Mouse (Mus musculus) stomach, postnatal 0 days (tissue): ENCODE measurements around the gene 9130023H24Rik. TPM values are rescaled to one million over a fixed set of nuclear protein-coding genes. Genes with fewer than 3 reads are reported as not detected.

ENCODE experiments used
- ATAC-seq: fragments of 200-750 bp; cut with Nextera tagmentation; 2 replicates; pipeline ENCODE4 v1.8.0; 2017; ENCODE audit not compliant: low FRiP score, low TSS enrichment
- DNase-seq: peaks from one replicate; pipeline ENCODE4 v3.0.0-alpha.2; 2016; ENCODE audit warnings: low spot score
- H3K27ac ChIP-seq: fragments of 300-500 bp; sonication (generic); replicated peaks from 2 replicates; pipeline ENCODE4 v1.5.1; 2014; ENCODE audit warnings: mild to moderate bottlenecking, control low read depth
- H3K27me3 ChIP-seq: fragments of 300-500 bp; sonication (generic); 2 replicates; pipeline ENCODE4 v1.6.1; 2014; ENCODE audit warnings: low read length; ENCODE audit not compliant: control insufficient read depth, insufficient read depth
- H3K36me3 ChIP-seq: fragments of 300-500 bp; sonication (generic); 2 replicates; pipeline ENCODE4 v1.6.1; 2014; ENCODE audit warnings: low read length, mixed read lengths; ENCODE audit not compliant: control insufficient read depth, insufficient read depth
- H3K4me1 ChIP-seq: fragments of 300-500 bp; sonication (generic); replicated peaks from 2 replicates; pipeline ENCODE4 v1.6.1; 2014; ENCODE audit warnings: antibody characterized with exemption; ENCODE audit not compliant: control insufficient read depth, insufficient read depth
- H3K4me2 ChIP-seq: fragments of 300-500 bp; sonication (generic); replicated peaks from 2 replicates; pipeline ENCODE4 v1.6.1; 2014; ENCODE audit warnings: low read depth, mild to moderate bottlenecking, control low read depth, moderate library complexity
- H3K4me3 ChIP-seq: fragments of 300-500 bp; sonication (generic); 2 replicates; pipeline ENCODE4 v1.5.1; 2014; ENCODE audit warnings: low read depth, low read length, control low read depth
- H3K9ac ChIP-seq: fragments of 300-500 bp; sonication (generic); 2 replicates; pipeline ENCODE4 v1.6.1; 2014; ENCODE audit warnings: mild to moderate bottlenecking, low read length, control low read depth, mixed read lengths
- H3K9me3 ChIP-seq: fragments of 300-500 bp; sonication (generic); 2 replicates; pipeline ENCODE4 v1.6.1; 2016; ENCODE audit warnings: low read length; ENCODE audit not compliant: control insufficient read depth
- CTCF ChIP-seq: IDR thresholded peaks from 2 replicates; pipeline ENCODE4 v1.5.1; 2016; ENCODE audit warnings: antibody characterized with exemption, low read depth, mild to moderate bottlenecking, moderate library complexity
- EP300 ChIP-seq: optimal IDR thresholded peaks from 2 replicates; pipeline ENCODE3; 2016; ENCODE audit warnings: antibody characterized with exemption
- WGBS: fragments of 180-500 bp; shearing (Covaris S2); extraction: QIAGEN DNeasy Blood & Tissue Kit; methylation state at CpG from one replicate; pipeline ENCODE4 v1.1.7; 2014; 5-methylcytosine and 5-hydroxymethylcytosine counted together
- polyA plus RNA-seq: library from polyadenylated mRNA; unstranded; fragments of >200 nt; fragmentation: Nextera tagmentation; extraction: Ambion mirVana; gene quantifications from 2 replicates; pipeline ENCODE4 v1.2.1, GENCODE M21; 2015

9130023H24Rik gene
- polyA plus RNA-seq, 1 experiment from 2014 or later = 4.6 TPM

DNA sequence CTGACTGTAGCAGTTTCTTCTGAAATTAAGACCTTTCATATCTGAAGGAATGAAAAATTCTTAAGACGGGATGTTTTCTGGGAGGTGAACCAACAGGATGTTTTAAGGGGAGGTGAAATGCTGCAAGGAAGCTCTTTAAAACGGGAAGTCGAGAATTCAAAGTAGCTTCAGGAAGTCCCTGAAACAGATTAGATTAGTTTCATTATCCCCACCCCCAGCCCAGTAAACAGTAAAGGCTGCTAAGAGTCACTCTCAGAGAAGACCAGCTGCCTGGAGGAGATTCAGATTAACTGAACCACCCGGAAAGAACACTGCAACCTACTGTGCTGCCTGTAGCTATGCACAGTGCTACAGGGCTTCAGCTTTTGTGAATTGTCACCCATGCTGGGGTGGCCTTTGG, 17.9 kb downstream of the 9130023H24Rik start:
- no peaks in the 10 kb centered on the region for H3K36me3 ChIP-seq
- WGBS = 69% methylated on average over 4 of the region's 4 CpGs

DNA sequence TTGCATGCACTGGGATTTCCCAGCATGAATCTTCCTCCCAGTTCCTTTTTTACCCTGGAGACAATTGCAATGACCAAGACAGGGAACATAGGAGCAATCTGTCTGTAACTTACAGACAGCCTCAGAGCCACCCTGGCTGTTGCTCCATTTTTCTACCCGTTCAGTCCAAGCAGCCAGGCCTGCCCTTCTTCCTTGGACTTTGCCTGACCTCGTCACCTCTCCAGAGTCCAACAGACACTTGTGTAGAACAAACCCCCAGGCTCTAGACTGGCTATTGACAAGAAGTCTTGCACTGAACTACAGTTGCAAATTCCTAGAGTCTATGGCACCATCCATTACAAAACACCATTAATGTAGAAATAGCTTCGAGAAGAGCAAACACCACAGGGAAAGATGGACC, 28.0 kb downstream of the 9130023H24Rik start:
- Histone ChIP-seq H3K27me3 (no peaks in the 10 kb centered on the region), H3K9me3 (no peaks in the 10 kb centered on the region), H3K4me3 (no peak overlapping the region), H3K4me2 (no peak overlapping the region), H3K4me1 (no peaks in the 10 kb centered on the region), H3K36me3 (no peaks in the 10 kb centered on the region), H3K27ac (no peak overlapping the region), H3K9ac (no peak overlapping the region)
- 34% methylated on average over 3 of the region's 3 CpGs for WGBS
- TF ChIP-seq EP300 (no peak), CTCF (no peak)
- DNase-seq (no peak), ATAC-seq (no peak)

More for the DNA sequence above, 17.9 kb downstream of the 9130023H24Rik start:
- H3K4me2 ChIP-seq = no peak overlapping the region
- no peak overlapping the region for H3K27ac ChIP-seq
- H3K9ac ChIP-seq = no peak overlapping the region
- no peaks in the 10 kb centered on the region for H3K9me3 ChIP-seq
- ATAC-seq (no peak), DNase-seq (no peak)
- no peaks in the 10 kb centered on the region for H3K27me3 ChIP-seq
- no peaks in the 10 kb centered on the region for H3K4me1 ChIP-seq
- TF ChIP-seq CTCF = no peak
- TF ChIP-seq EP300 = no peak
- H3K4me3 ChIP-seq = no peak overlapping the region

DNA sequence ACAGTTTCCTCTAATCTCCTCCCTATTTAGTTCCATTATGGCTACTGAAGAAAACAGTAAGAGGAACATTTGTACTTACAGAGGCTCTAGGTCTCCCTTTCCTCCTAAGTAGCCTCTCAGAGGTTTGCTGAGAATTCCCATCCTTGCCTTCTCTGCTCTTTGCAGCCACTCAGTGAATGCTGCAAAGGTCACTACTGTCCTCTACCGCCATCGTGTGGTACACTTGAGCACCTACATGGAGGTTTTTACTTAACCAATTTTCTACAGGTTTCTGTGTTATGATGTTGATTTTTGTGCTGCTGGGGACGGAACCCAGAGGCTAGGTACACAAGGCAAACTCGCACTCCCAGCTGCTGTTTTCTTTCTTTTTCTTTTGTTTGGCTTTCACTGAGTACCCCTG, 29.6 kb downstream of the 9130023H24Rik start:
- Histone ChIP-seq H3K4me3 (no peak overlapping the region), H3K9ac (no peak overlapping the region), H3K4me1 (no peaks in the 10 kb centered on the region), H3K27me3 (no peaks in the 10 kb centered on the region), H3K27ac (no peak overlapping the region), H3K4me2 (no peak overlapping the region), H3K36me3 (no peaks in the 10 kb centered on the region), H3K9me3 (no peaks in the 10 kb centered on the region)
- TF ChIP-seq EP300 (no peak), CTCF (peak; percentile 98)
- ATAC-seq = peak; percentile 54; the same call in 1 of the 2 replicates
- DNase-seq = peak; percentile 55
- WGBS = 6% methylated on average over 4 of the region's 4 CpGs

DNA sequence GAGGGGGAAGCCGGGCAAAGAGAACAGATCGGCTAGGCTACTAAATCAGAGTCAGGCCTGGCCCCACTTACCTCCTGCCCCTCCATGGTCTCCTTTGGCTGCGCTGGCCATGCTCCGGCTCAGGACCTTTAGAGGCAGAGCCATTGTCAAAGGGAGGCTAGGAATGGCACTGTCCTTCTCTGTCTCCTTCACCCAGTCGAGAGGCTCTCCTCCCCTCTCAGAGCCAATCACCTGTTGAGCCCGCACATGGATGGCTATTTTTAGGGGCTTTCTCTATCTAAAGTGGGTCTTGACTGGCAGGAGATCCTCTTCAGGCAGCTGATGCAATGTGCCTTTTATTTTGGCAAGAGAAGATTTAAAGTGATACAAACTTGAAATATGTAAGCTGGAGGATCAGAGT, 31.7 kb downstream of the 9130023H24Rik start, which contains the start of gene Cox6a2:
TSS of gene Cox6a2 (minus strand) at position 236 of the 400 bp plus-strand sequence.
- Histone ChIP-seq H3K4me2 (no peak within 1 kb of the TSS), H3K4me1 (no peaks in the 10 kb centered on the region), H3K9me3 (no peaks in the 10 kb centered on the region), H3K27me3 (no peaks in the 10 kb centered on the region), H3K4me3 (no peak within 1 kb of the TSS), H3K36me3 (no peaks in the 10 kb centered on the region), H3K27ac (no peak within 1 kb of the TSS), H3K9ac (no peak within 1 kb of the TSS)
- ATAC-seq (no peak), DNase-seq (no peak)
- 84% methylated on average over 6 of the region's 6 CpGs for WGBS
- TF ChIP-seq CTCF (no peak), EP300 (no peak)

DNA sequence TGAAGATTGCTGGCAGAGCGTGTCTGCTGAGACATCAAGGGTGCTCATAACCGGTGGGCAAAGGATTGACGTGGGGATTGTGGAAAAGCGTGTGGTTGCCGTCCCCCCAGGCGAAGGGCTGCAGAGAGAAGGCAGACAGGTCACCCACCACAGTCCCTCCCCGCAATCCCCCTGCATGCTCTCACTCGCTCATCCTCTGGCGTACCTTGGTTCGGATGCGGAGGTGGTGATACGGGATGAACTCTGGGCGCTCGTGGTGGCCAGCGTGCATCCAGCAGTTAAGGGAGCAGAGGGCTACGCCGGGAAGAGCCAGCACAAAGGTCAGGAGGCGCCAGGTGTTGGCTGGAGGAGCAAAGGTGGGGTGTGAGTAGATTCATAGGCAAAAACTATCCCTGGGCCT, 32.1 kb downstream of the 9130023H24Rik start:
- Histone ChIP-seq H3K36me3 (no peaks in the 10 kb centered on the region), H3K4me1 (no peaks in the 10 kb centered on the region), H3K9me3 (no peaks in the 10 kb centered on the region), H3K4me3 (no peak overlapping the region), H3K27ac (no peak overlapping the region), H3K4me2 (no peak overlapping the region), H3K9ac (no peak overlapping the region), H3K27me3 (no peaks in the 10 kb centered on the region)
- WGBS = 83% methylated on average over 18 of the region's 18 CpGs
- no peak for TF ChIP-seq CTCF
- no peak for TF ChIP-seq EP300
- DNase-seq (no peak), ATAC-seq (no peak)

DNA sequence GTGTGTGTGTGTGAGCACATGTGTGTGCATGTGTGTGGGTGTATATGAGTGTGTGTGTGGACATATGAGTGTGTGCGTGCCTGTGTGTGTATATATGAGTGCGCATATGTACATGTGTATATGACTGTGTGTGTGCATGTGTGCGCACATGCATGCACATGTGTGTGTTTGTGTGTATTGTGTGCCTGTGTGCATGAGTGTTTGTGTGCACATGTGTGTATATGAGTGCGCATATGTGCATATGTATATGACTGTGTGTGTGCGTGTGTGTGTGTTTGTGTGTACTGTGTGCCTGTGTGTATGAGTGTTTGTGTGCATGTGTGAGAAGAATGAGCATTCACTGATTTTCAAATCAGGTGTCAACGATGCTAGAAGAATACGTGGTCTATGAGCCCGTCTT, 33.7 kb downstream of the 9130023H24Rik start:
- Histone ChIP-seq H3K4me3 (no peak overlapping the region), H3K27me3 (no peaks in the 10 kb centered on the region), H3K36me3 (no peaks in the 10 kb centered on the region), H3K4me2 (no peak overlapping the region), H3K9ac (no peak overlapping the region), H3K27ac (no peak overlapping the region), H3K9me3 (no peaks in the 10 kb centered on the region), H3K4me1 (no peaks in the 10 kb centered on the region)
- no peak for ATAC-seq
- 89% methylated on average over 8 of the region's 8 CpGs for WGBS
- DNase-seq = no peak
- no peak for TF ChIP-seq EP300
- TF ChIP-seq CTCF = no peak
